Mouse (Mus musculus): ENCODE results near the gene Edn2. TPM values are rescaled to one million over a fixed set of nuclear protein-coding genes. Genes with fewer than 3 reads are reported as not detected.
A peak's percentile ranks its signal among the peaks of the same experiment; 100 is the strongest.

Edn2 gene
- total and polyA plus RNA-seq, 2 experiments from 2014 or later, result 0.13 TPM; not detected in 1

DNA sequence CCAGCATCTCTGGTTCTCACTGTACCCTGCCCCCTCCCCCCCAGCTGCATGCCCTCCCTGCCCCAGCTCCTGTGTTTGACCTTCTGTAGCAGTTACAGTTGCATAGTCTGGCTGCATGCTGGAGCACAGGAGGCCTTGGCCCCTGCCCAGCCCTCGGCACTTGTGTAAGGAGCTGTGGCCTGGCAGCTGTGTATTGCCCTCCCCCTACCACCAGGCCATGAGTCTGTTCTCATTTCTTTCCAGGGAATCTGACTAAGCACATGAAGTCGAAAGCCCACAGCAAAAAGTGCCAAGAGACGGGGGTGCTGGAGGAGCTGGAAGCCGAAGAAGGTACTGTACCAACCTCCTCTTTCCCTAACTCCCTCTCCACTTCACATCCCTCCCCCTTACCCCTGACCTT lies 33.0 kb upstream of the Edn2 start:
- no peaks in the 10 kb centered on the region for H3K9me3 ChIP-seq (ENCODE audit: low read length)
- H3K27me3 ChIP-seq (ENCODE audit: insufficient read depth, low read length), result no peaks in the 10 kb centered on the region
- H3K36me3 ChIP-seq (ENCODE audit: insufficient read depth), result peaks cover 16% of the 10 kb centered on the region; the same call in 1 of the 2 replicates
- TF ChIP-seq CTCF (IDR thresholded peaks at IDR 0.05; ENCODE audit: low read depth), result no peak
- no peak overlapping the region for H3K4me3 ChIP-seq (ENCODE audit: low read depth, low read length)
- no peaks in the 10 kb centered on the region for H3K4me1 ChIP-seq (ENCODE audit: insufficient read depth)
- DNase-seq (no peak), ATAC-seq (no peak; the same call in 1 of the 2 replicates)
- no peak overlapping the region for H3K9ac ChIP-seq
- H3K4me2 ChIP-seq (ENCODE audit: low read depth), result no peak overlapping the region
- peak overlapping the region; percentile 21; the same call in 1 of the 2 replicates for H3K27ac ChIP-seq (ENCODE audit: low read depth, low read length)
- 57% methylated on average over 4 of the region's 4 CpGs for WGBS

DNA sequence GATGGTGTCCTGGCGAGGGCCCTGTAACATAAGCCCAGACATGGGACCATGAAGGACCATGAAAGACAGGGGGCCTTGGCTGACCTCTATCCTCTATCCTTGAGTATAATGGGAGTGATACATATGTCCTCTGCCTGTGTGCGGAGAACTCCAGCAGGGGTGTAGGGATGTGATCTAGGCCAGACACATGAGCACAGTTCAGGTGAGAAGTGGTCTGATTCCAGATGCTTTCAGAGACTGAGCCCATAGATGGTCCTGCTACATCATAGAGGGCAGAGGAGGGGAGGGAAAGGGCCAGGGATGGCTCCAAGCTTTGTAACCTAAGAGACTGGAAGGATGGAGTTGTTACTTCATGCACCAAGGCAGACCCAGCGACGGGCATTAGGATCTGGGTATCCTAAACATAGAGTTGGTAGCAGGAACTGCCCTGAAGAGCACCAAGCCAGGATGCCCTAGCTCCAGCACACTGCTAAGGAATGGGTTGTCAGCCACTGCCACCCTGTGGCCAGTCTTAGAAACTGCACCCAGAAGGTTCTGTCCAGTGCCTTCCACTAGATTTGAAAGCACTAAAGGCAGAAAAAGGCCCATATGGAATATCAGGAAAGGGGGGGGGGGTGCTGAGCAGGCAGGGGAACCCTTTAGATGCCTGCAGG lies 31.6 kb upstream of the Edn2 start:
- Histone ChIP-seq H3K9ac (no peak overlapping the region), H3K36me3 (ENCODE audit: insufficient read depth) (peaks cover 26% of the 10 kb centered on the region), H3K27ac (ENCODE audit: low read depth, low read length) (no peak overlapping the region), H3K9me3 (ENCODE audit: low read length) (no peaks in the 10 kb centered on the region), H3K4me2 (ENCODE audit: low read depth) (no peak overlapping the region), H3K4me3 (ENCODE audit: low read depth, low read length) (no peak overlapping the region), H3K4me1 (ENCODE audit: insufficient read depth) (no peaks in the 10 kb centered on the region), H3K27me3 (ENCODE audit: insufficient read depth, low read length) (no peaks in the 10 kb centered on the region)
- 42% methylated on average over 4 of the region's 4 CpGs for WGBS
- DNase-seq (peak; percentile 83), ATAC-seq (peak; percentile 84)
- TF ChIP-seq CTCF (IDR thresholded peaks at IDR 0.05; ENCODE audit: low read depth), result peak; percentile 98

DNA sequence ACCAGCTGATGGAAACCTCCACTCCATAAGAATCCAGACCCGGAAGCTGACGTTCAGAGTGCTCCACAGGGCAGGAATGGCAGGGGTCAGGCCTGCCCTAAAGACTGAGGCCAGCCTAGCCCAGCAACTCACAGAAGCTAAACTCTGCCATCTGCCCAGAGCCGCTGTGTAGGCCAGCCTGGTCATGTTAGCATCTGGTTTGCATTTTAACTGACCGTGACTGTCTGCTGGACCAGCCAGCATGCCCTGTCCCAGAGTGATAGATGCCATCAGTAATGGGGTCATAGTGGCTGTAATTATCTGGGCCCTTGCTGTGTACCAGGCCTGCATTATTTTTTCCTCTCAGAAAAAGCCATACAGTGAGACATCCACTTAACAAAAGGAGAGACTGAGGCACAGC lies 30.1 kb upstream of the Edn2 start:
- no peak for ATAC-seq
- H3K9ac ChIP-seq, result no peak overlapping the region
- H3K36me3 ChIP-seq (ENCODE audit: insufficient read depth), result peaks cover 33% of the 10 kb centered on the region
- no peaks in the 10 kb centered on the region for H3K4me1 ChIP-seq (ENCODE audit: insufficient read depth)
- no peak for TF ChIP-seq CTCF (IDR thresholded peaks at IDR 0.05; ENCODE audit: low read depth)
- H3K4me2 ChIP-seq (ENCODE audit: low read depth), result no peak overlapping the region
- WGBS, result 84% methylated on average over 4 of the region's 4 CpGs
- no peaks in the 10 kb centered on the region for H3K9me3 ChIP-seq (ENCODE audit: low read length)
- H3K27ac ChIP-seq (ENCODE audit: low read depth, low read length), result no peak overlapping the region
- DNase-seq, result no peak
- H3K27me3 ChIP-seq (ENCODE audit: insufficient read depth, low read length), result no peaks in the 10 kb centered on the region
- H3K4me3 ChIP-seq (ENCODE audit: low read depth, low read length), result no peak overlapping the region

DNA sequence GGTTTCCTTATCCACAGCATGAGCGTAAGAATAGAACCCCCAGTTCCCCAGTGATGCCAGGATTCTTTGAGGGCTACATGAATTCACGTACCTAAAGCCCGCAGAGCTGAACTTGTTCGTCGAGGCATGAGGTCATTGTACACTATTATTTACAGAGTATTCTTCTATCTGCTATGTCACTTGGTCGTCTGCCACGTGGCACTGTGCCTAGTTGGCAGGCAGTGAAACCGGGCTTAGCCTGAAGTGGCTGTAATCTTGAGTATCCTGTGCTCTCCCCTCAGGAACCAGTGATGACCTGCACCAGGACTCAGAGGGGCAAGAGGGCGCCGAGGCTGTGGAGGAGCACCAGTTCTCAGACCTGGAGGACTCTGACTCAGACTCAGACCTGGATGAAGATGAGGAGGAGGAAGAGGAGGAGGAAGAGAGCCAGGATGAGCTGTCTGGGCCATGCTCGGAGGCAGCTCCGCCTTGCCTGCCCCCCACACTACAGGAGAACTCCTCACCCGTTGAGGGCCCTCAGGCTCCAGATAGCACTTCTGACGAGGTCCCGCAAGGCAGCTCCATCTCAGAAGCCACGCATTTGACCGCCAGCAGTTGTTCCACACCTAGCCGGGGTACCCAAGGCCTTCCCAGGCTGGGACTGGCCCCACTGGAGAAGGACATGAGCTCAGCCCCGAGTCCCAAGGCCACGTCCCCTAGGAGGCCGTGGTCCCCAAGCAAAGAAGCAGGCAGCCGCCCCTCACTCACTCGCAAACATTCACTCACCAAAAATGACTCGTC lies 29.4 kb upstream of the Edn2 start:
- no peak overlapping the region for H3K9ac ChIP-seq
- no peak overlapping the region for H3K4me3 ChIP-seq (ENCODE audit: low read depth, low read length)
- H3K36me3 ChIP-seq (ENCODE audit: insufficient read depth), result peaks cover 33% of the 10 kb centered on the region
- DNase-seq (no peak), ATAC-seq (no peak)
- H3K4me2 ChIP-seq (ENCODE audit: low read depth), result no peak overlapping the region
- H3K4me1 ChIP-seq (ENCODE audit: insufficient read depth), result no peaks in the 10 kb centered on the region
- no peak overlapping the region for H3K27ac ChIP-seq (ENCODE audit: low read depth, low read length)
- 59% methylated on average over 24 of the region's 24 CpGs for WGBS
- H3K27me3 ChIP-seq (ENCODE audit: insufficient read depth, low read length), result no peaks in the 10 kb centered on the region
- H3K9me3 ChIP-seq (ENCODE audit: low read length), result no peaks in the 10 kb centered on the region
- TF ChIP-seq CTCF (IDR thresholded peaks at IDR 0.05; ENCODE audit: low read depth), result no peak

DNA sequence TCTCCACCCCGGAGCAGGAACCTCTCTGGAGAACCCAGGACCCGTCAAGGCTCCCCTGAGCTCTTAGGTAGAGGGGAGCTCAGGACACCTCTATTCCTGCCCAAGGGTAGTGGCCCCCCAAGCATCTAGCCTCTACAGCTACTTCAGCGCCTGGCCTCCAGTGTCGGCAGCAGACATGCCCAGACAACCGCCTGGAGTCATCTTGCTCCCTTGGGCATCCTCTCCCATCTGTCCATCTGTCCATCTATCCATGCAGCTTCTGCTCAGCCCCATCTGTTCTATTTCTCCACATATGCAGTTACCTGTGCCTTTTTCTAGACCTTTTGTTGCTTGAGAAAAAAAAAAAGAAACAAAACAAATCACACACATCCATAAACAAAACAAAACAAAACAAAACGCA lies 26.8 kb upstream of the Edn2 start:
- Histone ChIP-seq H3K27me3 (ENCODE audit: insufficient read depth, low read length) (no peaks in the 10 kb centered on the region), H3K4me3 (ENCODE audit: low read depth, low read length) (no peak overlapping the region), H3K27ac (ENCODE audit: low read depth, low read length) (no peak overlapping the region), H3K9me3 (ENCODE audit: low read length) (no peaks in the 10 kb centered on the region), H3K4me1 (ENCODE audit: insufficient read depth) (no peaks in the 10 kb centered on the region), H3K9ac (no peak overlapping the region), H3K4me2 (ENCODE audit: low read depth) (no peak overlapping the region), H3K36me3 (ENCODE audit: insufficient read depth) (peaks cover 33% of the 10 kb centered on the region)
- ATAC-seq, result no peak
- TF ChIP-seq CTCF (IDR thresholded peaks at IDR 0.05; ENCODE audit: low read depth), result no peak
- DNase-seq, result no peak
- WGBS, result 83% methylated on average over 6 of the region's 6 CpGs

DNA sequence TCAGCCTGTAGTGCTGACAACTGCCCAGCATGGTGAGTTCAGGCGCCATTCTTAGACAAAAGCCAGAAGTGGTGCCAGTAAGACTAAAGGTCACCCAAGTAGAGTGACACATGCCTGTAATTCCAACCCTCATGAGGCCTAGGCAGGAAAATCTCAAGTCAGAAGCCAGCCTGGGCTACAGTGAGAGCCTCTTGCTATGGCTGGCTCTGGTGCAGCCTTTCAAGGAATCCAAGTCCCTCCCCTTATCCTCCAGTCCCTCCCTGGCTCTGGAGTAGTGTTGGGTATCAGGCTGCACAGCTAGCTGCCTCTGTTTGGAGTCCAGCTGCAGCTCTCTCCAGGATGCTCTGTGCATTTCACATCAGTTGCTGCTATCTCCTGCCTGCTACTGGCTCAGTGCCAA lies 19.2 kb upstream of the Edn2 start:
- WGBS, result 68% methylated on average over 1 of the region's 1 CpGs

DNA sequence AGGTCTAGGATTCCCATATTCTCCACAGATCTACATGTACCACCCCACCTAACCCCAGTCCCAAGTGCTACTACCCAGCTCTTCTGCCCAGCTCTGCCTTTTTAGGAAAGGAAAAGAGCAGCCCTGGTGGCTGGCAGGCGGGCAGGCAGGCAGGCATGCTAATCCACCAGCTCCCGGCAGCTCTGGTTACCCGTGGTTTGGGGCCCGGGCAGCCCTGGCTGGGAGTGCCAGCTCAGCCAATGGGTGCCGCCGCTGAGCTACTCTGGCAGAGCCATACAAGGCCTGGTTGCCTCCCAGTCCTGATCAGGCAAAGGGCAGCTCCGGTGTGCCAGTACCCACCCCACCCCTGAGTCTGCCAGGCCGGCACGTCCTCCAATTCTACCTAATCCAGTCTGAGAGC lies 18.1 kb upstream of the Edn2 start:
- ATAC-seq, result peak; percentile 19; the same call in 1 of the 2 replicates
- no peak for DNase-seq

More for the DNA sequence above, 19.2 kb upstream of the Edn2 start:
- H3K27me3 ChIP-seq (ENCODE audit: insufficient read depth, low read length), result no peaks in the 10 kb centered on the region
- H3K4me3 ChIP-seq (ENCODE audit: low read depth, low read length), result no peak overlapping the region
- no peaks in the 10 kb centered on the region for H3K9me3 ChIP-seq (ENCODE audit: low read length)
- TF ChIP-seq CTCF (IDR thresholded peaks at IDR 0.05; ENCODE audit: low read depth), result no peak
- ATAC-seq, result 0 out of 2 replicates have a peak, but pooled peaks have one; percentile 30
- H3K9ac ChIP-seq, result no peak overlapping the region
- H3K36me3 ChIP-seq (ENCODE audit: insufficient read depth), result no peaks in the 10 kb centered on the region
- no peak overlapping the region for H3K4me2 ChIP-seq (ENCODE audit: low read depth)
- no peak for DNase-seq
- H3K4me1 ChIP-seq (ENCODE audit: insufficient read depth), result no peaks in the 10 kb centered on the region
- H3K27ac ChIP-seq (ENCODE audit: low read depth, low read length), result no peak overlapping the region

More for the DNA sequence above, 18.1 kb upstream of the Edn2 start:
- Histone ChIP-seq H3K4me2 (ENCODE audit: low read depth) (no peak overlapping the region), H3K9me3 (ENCODE audit: low read length) (no peaks in the 10 kb centered on the region), H3K27me3 (ENCODE audit: insufficient read depth, low read length) (no peaks in the 10 kb centered on the region), H3K9ac (no peak overlapping the region), H3K4me1 (ENCODE audit: insufficient read depth) (no peaks in the 10 kb centered on the region), H3K4me3 (ENCODE audit: low read depth, low read length) (no peak overlapping the region), H3K36me3 (ENCODE audit: insufficient read depth) (no peaks in the 10 kb centered on the region), H3K27ac (ENCODE audit: low read depth, low read length) (no peak overlapping the region)
- no peak for TF ChIP-seq CTCF (IDR thresholded peaks at IDR 0.05; ENCODE audit: low read depth)
- 66% methylated on average over 9 of the region's 9 CpGs for WGBS

Data from forebrain, postnatal 0 days (tissue).